Mouse (Mus musculus) layer of hippocampus, adult 11-12 months (tissue): ENCODE data around the gene Igfn1.
A peak's percentile ranks its signal among the peaks of the same experiment; 100 is the strongest.

ENCODE experiments used
- DNase-seq: peaks from one replicate; pipeline ENCODE4 v3.0.0; 2022; ENCODE audit warnings: low spot score

Igfn1 gene

GRCm38 (mm10) chr1:136007211-136008158, 1.3 kb upstream of the Igfn1 start, which contains the start of gene Tmem9:
Gene Tmem9, plus strand, starts transcription at chr1:136008150.
- peak; percentile 62 for DNase-seq

DNA sequence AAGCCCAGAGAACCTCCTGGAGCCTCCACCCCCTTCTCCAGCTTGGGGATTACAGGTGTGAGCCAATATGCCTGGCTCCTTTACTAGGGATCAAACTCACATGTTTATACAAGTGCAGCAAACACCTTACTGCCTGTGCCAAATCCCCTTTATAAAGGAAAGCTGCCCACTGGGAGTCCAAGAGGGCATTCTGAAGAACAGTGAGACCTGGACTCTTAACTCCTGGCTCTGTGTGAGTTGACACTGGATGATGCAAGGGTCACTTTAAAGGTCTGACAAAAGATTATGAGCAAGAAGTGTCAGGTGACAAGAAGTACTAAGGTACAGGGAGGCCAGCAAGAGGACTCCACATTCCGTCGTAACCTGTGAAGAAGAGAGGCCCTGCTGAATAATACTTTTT, 4.7 kb downstream of the Igfn1 start:
- no peak for DNase-seq

DNA sequence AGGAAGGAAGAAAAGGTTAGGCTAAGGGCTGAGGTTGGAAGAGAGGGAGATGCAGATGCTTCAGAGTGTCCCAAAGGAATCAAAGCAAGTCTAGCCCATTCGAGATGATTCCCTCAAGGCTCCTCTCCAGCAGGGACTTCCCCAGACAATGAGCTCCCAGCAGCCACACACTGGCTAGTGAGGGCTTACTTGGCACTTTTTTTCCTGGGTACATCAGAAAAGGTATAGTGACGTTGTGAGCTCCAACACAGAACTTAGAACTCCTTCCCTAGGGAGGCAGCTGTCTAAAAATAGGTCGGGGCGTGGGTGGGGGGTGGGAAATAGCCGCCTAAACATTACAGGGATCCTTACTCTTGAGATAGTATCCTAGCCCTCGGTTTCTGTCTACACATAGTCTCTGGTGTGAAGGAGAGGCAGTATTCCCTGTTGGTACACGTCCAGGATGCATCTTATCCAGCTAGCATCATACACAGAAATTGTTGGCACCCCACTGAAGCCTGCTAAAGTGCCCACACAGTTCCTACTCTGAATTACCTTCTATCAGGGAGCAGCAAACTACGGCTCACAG, 6.3 kb downstream of the Igfn1 start:
- DNase-seq, result no peak

DNA sequence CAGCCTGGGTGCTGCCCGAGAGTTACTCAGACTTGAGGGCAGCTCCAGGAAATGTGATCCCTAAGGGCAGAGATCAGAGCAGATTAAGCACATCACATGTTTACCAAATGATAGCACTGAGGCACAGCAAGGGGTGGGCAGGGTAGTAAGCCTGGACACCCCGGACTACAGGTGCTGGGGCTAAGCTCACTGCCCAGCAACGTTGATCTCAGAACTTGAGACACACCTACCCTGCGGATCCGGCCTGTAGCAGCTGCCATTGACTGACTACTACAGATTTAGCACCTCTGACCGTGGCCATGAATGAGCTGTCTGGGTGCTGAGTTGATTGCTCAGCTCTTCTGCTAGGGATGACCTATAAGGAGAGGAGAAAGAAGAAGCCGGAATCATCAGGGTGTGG, 8.6 kb downstream of the Igfn1 start:
- DNase-seq, result no peak

DNA sequence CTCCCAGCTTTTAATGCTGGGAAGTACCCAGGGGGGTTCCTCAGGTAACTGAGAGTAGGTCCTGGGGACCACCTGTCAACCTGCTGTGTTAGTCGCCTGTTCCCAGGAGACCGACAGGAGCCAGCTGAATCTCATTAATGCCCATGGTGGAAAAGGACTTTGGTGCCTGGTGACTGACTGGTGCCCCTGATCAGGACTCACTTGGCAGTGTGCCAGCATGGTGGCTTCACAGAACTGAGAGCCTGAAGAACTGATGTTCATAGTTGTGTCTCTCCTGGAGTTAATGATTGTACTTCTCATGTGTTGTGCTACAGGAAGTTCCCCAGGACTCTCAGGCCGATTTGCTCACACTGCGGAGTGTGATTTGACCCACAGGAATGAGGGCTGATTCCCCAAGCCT, 12.7 kb downstream of the Igfn1 start:
- no peak for DNase-seq

GRCm38 (mm10) chr1:135989876-135990275, 16.3 kb downstream of the Igfn1 start:
- no peak for DNase-seq

DNA sequence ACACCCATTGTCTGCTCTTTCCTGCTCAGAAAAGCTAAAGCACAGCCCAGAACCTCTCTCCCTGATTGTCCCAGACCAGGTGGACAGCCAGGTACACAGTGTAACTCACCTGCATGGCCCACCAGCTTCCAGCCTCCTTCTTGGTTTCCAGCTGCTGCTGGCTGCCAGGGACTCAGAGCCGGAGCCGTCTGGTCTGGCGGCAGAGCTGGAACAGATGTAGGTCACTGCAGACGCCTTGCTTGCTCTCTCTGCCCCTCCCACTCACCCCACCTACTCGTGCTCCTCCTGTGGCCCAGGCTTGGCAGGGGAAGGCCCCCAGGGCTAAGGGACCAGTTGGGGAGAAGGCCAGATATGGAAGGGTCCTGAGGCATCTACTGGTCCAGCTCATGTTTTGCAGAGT, 22.0 kb downstream of the Igfn1 start:
- DNase-seq, result no peak

- DNase-seq, result no peak
Measured at GRCm38 (mm10) chr1:135972576-135972975, 33.6 kb downstream of the Igfn1 start.

DNA sequence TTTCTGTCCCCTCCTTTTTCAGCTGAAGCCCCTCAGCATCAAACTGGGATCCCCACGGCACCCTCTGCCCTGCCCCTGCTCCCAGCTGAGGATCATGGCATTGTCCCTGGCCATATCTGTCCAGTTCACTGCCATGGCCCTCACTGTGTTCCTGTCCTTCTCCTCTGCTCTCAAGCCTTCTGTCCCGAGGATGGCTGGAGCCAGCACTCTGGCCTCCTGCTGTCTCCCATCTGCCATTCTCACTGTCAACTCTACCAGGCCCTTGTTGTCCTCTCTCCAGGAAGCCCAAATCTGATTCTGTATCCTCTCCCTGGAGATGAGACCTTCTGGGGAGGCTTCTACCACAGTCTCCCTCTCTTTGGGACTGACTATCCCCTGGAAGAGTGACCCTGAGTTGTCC, 35.7 kb downstream of the Igfn1 start:
- DNase-seq, result no peak

DNA sequence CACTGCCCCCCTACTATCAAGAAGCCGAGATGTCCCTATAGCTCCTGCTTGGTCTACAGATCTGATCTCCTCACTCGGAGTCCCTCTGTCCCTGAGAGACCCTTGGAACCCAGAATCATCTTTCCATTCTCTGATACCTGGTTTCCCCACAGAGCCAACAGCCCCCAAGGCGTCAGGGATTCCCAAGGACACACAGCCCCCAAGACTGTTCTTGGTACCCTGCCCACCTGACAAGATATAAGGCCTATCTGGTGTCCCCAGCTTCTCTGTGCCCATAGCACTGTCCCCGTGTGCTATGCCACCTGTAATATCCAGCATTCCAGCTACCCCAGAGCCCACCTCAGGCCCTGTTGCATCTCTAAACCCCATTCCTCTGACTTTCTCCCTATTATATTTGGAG, 38.4 kb downstream of the Igfn1 start:
- DNase-seq, result no peak

GRCm38 (mm10) chr1:135964561-135964960, 41.6 kb downstream of the Igfn1 start:
- peak; percentile 21 for DNase-seq

GRCm38 (mm10) chr1:135963177-135963576, 43.0 kb downstream of the Igfn1 start:
- DNase-seq, result no peak

DNA sequence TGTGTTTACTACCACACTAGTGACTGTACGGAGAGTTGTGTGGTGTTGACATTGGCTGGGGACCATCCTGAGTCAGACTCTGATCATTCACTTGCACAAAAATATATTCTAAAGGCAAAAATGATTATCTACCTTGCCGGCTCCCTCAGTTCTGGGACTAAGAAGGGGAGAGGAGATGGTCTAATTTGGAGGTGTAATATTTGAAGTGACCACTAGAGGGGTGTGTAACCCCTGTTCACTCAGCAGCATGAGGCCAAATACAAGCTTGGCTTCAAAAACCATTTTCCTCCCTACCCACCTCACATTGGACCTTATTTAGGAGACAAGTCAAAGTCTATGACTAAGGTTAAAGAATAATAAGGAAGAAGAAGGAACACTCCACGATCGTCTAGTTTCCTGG, 47.7 kb downstream of the Igfn1 start:
- peak; percentile 43 for DNase-seq

GRCm38 (mm10) chr1:135948871-135949270, 57.3 kb downstream of the Igfn1 start:
- no peak for DNase-seq

DNA sequence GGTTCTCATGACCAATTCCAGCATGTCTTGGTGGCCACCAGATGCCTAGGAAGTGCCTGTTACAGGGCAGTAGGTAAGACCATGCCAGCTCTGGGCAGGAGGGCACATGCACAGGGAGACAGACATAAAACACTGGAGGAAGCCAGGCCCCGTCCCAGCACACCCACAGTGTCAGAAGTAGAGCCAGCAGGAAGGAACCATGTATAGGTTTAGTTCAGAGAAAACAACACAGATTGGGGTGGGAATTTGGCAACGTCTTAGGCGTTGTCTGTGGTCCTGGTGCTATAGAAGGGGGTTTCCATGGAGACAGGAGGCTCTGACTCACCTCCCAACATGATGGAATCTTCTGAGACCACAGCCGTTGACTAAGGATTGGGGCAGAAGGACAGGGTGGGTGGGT, 59.9 kb downstream of the Igfn1 start:
- DNase-seq, result peak; percentile 28

GRCm38 (mm10) chr1:135945711-135946110, 60.4 kb downstream of the Igfn1 start:
- DNase-seq, result peak; percentile 23

DNA sequence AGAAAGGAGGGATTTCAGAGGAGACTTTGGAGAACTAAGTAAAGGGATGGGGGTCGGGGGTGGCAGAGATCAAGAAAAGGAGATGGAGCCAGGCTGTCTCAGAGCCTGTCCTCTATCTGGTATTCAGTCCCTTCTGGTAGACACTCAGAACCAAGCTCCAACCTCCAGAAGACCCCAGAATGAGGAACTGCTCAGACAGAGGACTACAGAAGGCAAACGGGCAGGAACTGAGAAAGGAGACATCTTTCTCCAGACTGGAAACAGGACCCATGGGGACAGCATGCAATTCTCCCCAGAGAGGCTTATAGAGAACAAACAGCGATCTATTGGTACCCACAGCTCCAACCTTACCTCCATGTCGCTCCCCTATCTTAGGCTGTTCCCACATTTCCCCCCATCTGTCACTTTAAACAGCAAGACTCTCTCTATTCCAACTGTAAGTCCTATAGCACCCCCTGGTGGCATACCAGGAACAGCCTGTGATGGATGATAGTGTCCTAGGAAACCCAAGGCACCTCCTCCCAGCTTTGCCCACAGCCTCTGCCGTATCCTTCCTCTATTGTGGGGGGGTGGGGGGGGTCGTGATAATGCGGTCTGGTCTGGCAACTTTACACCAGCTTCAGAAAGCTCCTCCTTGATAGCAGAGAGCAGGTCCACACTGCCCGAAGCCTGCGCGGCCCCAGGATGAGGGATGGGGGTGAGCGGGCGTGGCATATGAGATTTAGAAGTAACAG, 61.4 kb downstream of the Igfn1 start:
- DNase-seq, result peak; percentile 90

DNA sequence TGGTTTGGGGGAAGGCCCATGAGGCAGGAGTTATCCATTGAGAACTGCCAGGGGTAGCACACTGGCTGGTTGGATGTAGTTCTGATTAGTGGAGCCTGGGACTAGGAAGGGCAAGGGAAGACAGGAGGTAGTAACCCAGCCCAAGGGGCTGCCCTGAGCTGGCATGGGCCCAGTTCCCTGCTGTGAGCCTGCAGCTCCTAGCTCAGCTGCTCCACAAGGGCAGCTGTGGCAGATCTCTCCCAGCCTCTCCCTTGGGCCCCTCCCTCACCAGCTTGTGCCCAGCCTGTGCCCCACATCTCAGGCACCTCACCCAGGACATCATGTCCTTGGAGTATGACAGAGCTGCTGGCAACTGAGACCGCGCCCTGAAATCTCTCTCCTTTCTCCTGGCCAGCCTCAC, 62.4 kb downstream of the Igfn1 start:
- DNase-seq, result no peak

DNA sequence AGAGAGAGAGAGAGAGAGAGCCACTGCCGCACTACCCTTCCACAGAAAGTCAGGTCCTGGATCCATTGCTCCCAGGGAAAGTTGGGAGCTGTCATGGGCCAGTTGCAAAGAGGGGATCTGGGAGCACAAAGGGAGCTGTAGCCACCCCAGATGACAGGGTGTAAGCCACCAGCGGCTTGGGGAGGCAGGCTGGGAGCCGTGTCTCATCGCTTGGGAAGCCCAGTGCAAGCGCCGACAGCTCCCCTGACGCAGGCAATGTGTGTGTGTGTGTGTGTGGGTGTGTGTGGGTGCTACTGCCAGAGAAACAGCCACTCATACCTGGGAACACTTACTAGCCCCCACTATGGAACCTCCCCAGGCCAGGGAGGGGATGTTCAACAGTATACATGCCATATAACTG, 64.0 kb downstream of the Igfn1 start:
- DNase-seq, result no peak

DNA sequence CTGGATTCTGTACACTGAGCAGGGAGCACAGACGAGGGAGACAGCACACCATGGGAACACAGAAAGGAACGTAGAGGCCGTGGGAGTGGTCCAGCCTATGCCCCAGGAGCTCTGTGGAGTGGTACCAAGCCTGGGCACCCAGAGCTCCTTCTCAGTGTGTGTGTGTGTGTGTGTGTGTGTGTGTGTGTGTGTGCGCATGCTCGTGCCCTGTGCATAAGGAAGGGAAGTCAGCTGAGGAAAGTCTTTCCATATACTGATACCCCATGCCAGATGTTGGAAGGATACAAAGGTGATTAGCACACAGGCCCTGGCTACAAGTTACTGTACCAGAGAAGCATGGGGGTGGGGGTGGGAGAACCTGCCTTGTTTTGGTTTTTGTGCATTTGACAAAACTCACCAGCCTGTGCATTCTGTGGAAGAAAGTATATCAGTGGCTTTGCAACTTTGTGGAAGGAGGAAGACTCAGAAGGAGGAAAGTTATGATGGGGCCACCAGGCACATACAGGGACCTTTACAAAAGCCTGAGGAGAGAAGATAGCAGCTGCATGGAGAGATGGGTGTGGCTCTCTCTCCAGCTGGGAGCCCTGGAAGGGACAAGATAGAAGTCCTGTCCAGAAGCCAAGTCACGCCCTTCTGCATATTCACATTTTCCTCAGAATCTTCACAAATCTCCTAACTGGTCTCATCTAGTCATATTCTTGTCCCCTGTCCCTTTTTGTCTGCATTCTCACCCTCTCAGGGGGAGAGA, 64.7 kb downstream of the Igfn1 start:
- no peak for DNase-seq

- no peak for DNase-seq
Measured at GRCm38 (mm10) chr1:135936091-135936490, 70.1 kb downstream of the Igfn1 start.

DNA sequence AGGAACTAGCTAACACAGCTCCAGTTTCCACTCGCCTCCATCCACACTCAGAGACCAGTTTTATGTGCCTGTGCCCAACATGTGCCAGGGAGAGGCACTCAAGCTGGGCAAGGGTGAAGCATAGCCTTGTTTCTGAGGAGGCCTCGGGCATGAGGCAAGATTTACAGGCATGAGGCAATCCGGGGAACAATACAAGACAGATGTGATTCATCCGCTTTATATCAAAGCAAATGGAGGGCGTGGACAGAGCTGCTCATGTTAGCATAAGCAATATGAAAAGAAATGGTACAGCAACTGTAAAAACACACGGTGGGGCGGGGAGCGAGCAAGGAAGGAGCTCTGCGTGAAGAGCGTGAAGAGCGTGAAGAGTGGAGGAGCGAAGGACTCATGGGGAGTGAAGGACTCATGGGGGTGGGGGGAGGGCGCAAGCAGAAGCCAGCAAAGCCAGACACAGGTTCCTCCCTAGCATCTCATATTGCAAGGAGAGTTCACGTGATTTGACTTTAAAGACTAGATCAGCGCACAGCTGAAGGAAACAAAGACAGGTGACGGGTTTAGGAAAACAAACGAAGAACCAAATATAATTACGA, 72.3 kb downstream of the Igfn1 start:
- no peak for DNase-seq
